Mouse (Mus musculus): ENCODE measurements around the gene Lamc2.

Gene Lamc2

DNA sequence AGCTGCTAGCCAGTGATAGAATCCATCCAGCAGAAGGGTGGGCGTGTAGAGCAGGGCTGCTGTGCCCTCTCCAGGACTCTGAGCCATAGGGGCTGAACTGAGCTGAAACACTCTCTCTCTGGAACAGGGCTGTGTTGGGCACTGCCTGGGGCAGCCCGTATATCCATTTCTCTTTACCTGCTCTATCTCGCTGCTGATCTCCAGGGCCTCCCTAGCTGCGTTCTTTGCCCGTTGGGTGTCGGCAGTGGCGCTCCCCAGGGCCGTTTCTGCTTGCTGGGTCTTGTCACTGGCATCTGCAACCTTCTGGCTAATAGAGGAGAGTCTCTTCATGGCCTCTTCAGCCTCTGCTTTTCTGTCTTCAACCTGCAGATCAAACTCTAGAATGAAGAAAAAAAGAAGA lies 57.5 kb downstream of the Lamc2 start:
- DNase-seq (ENCODE audit: low read depth, low spot score), result no peak

DNA sequence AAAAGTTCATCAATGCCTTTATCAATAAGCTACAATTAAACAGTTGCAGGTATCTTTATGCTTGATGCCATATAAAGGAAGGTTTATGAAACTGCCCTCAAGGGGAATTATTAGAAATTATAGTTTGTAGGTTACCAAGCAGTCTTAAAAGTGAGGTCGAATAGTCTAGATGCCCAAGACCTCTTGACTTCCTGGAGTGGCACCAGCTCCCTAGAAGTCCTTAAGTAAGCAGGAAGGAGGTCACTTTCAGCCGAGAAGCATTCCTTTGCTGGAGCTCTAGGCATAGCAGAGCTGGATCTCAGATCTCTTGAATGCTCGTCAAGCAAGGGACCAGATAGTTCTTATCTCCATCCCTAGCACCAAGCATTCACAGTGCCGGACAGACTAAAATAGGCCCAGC lies 58.6 kb downstream of the Lamc2 start:
- no peak for DNase-seq (ENCODE audit: low read depth, low spot score)

DNA sequence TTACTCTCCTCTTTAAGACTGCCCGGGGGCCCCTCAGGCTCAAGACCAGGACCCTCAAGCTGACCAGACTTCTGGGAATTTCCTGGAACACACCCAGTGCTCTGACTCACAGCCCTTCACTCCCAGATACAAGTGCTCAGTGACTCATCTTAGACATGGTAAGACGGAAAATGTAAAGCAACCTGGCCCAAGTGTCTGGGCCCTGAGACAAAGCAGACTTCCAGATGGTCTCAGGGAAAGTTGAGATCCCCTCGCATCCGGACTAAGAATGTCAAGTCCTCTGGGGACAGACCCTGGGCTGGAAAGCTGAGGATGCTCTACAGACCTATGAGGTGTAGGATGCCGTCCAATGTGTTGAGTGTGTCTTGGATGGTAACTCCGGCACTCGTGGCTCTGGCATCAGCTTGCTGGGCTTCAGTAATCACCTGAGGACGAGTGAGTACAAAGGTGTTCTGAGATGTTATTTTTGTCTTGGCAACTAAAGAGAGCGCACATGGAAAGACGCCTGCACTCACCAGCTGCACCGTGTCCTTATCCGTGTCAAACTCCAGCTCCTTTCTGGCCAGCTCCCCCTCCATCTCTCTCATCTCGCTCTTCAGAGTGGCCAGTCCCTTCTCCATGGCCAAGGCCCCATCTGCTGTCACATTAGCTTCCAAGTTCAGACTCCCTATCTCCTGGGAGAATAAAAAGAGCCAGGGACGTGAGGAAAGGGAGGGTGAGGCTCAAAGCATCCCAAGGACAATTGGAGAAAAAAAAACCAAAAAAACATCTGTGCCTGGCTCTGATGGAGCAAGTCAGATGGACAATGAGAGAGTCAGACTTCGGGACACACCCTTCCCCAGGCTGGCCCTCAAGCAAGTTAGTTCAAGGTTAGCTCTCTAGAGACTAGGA lies 59.5 kb downstream of the Lamc2 start:
- peak; percentile 50 for DNase-seq (ENCODE audit: low read depth, low spot score)

DNA sequence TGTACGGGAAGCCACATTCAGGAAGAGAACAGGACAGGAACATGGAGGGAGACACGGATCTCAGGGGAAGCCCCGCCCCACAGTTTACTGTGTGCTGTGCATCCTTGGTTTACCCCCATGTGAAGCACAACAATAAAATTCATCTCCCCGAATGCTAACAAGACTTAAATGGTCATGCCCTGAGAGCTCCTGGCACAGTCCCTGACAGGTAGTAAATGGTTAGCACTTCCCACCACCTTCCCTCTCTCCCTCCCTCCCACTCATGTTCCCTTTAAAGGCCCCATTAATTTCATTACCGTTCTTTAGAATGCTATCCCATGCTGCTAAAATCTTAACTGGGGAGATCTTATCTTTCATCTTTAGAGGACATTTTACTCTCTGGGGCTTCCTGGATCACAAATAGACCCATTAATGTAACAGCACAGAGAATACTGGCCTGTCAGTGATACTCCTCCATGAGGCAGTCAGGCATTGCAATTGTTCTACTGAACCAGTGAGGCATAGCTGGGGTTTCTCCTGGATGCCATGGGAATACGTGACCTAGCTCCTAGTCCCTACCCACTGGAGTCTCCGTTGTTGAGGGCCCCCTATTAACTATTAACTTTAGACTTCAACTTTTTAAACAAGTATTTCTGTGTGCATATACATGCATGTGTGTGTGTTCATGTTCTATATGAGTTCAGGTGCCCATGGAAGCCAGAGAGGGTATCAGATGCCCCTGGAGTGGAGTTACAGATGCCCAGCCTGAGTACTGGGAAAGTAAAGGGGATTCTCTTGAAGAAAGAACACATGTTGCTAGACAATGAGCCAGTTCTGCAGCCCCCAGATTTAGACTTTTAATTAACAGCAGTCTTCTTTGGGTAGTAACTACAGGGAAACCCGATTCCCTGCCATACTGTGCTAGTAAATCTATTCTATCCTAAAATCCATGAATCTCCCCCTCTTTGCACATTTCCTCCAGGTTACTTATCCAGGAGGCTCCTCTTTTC lies 60.7 kb downstream of the Lamc2 start:
- DNase-seq (ENCODE audit: low read depth, low spot score), result no peak

DNA sequence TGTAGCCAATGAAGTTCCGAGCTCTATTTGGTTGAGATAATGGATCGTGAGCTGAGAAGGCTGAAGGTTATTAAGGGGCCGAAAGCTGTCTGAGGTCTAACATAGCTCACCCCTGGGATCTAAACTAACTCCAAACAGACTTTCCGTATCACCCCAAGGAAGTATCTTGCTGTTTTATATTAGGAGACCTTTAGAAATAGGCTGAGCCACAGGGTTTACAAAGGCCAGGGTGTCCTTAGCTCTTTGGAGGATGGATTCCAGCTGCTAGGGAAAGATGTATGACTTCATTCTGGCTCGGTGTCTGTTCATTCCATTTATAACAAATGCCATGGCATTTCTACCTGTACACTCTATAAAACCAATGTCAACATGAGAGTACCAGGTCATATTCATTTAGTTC lies 61.7 kb downstream of the Lamc2 start:
- no peak for DNase-seq (ENCODE audit: low read depth, low spot score)

GRCm38 (mm10) chr1:153122764-153123163 lies 63.5 kb downstream of the Lamc2 start:
- DNase-seq (ENCODE audit: low read depth, low spot score), result no peak

DNA sequence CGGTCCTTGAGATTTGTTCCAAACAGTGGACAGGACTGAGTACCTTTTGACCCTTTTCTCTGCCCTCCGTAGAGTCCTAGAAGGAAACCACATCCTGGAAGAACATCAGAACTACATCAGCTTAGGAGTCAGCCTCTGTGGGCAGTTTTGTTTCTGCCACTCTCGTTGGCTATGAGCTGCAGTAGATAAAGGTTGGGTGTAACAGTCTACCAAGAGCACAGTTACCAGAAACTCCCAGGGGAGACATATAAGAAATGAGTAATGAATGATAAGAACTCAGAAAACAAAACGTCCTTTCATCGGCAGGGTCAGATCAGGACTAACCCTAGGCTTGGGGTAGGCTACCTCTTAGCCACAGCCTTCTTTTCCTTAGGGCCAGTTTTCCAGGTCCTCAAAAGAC lies 64.9 kb downstream of the Lamc2 start:
- DNase-seq (ENCODE audit: low read depth, low spot score), result no peak

DNA sequence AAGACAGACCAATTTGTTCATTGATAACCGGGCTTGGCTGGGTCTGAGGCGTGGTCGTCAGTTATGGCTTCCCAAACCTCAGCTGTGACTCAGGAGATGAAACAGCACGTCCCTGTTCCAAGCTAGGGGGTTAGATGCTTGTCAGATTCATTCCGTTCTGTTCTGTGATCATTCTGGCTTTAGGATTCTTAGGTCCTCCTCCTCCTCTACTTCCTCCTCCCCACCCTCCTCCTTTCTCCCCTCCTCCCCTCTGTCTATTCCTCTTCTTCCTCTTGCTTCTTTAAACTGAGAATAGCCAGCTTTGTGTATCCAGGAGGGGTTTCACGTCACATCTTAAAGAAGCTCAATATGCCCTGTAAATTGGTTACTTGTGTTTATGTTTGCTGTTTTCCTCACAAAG lies 65.7 kb downstream of the Lamc2 start:
- no peak for DNase-seq (ENCODE audit: low read depth, low spot score)

- DNase-seq (ENCODE audit: low read depth, low spot score), result peak; percentile 61
These were observed 70.9 kb downstream of the Lamc2 start for GRCm38 (mm10) chr1:153115315-153115714.

- no peak for DNase-seq (ENCODE audit: low read depth, low spot score)
These were observed 74.7 kb downstream of the Lamc2 start for GRCm38 (mm10) chr1:153111596-153111995.

GRCm38 (mm10) chr1:153109836-153110235 lies 76.4 kb downstream of the Lamc2 start:
- peak; percentile 59 for DNase-seq (ENCODE audit: low read depth, low spot score)

GRCm38 (mm10) chr1:153109346-153109745 lies 76.9 kb downstream of the Lamc2 start:
- peak; percentile 89 for DNase-seq (ENCODE audit: low read depth, low spot score)

GRCm38 (mm10) chr1:153107866-153108265 lies 78.4 kb downstream of the Lamc2 start:
- no peak for DNase-seq (ENCODE audit: low read depth, low spot score)

- DNase-seq (ENCODE audit: low read depth, low spot score), result no peak
These were observed 81.4 kb downstream of the Lamc2 start for GRCm38 (mm10) chr1:153104804-153105203.

DNA sequence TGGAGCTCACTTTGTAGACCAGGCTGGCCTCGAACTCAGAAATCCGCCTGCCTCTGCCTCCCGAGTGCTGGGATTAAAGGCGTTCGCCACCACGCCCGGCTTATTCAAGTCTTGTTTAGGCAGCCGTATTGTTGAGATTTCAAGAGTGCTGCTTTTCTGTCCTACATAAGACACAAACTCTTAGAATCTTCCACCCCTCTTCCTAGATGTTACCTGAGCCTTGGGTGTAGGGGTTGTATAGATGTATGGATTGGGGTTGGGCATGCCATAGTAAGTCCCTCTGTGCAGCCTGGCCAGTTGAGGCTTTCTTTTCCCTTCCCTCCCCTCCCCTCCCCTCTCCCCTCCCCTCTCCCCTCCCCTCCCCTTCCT lies 83.1 kb downstream of the Lamc2 start:
- DNase-seq (ENCODE audit: low read depth, low spot score), result peak; percentile 49

- DNase-seq (ENCODE audit: low read depth, low spot score), result peak; percentile 24
These were observed 83.7 kb downstream of the Lamc2 start for GRCm38 (mm10) chr1:153102296-153103185.

- DNase-seq (ENCODE audit: low read depth, low spot score), result peak; percentile 91
These were observed 84.8 kb downstream of the Lamc2 start for GRCm38 (mm10) chr1:153101327-153101880.

GRCm38 (mm10) chr1:153100912-153101311 lies 85.3 kb downstream of the Lamc2 start:
- DNase-seq (ENCODE audit: low read depth, low spot score), result no peak

DNA sequence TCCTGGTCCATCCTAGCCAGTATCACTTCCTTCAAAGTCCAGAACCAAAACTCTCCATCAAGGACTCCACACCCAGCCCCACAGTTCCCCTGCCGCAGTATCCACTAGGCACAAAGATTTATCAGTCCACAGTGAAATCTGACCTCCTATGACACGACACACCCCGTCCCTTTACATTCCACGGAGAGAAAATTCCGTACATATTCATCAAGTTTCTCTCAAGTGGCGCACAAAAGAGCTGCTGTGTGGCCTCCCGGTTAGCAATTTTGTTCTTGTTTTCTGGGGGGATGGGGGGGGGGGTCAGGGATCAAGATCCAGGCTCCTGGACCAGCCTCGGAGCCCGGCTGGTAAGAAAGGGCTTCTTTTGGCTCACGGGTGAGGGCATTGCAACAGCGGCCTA lies 87.7 kb downstream of the Lamc2 start:
- DNase-seq (ENCODE audit: low read depth, low spot score), result peak; percentile 73

- DNase-seq (ENCODE audit: low read depth, low spot score), result peak; percentile 83
These were observed 89.1 kb downstream of the Lamc2 start for GRCm38 (mm10) chr1:153097017-153097675.
